Mouse (Mus musculus) intestine, embryonic 15.5 days (tissue): ENCODE data around the gene Gm10961. TPM values are rescaled to one million over a fixed set of nuclear protein-coding genes. Genes with fewer than 3 reads are reported as not detected.
A peak's percentile ranks its signal among the peaks of the same experiment; 100 is the strongest.

Source experiments
- ATAC-seq: fragments of 200-750 bp; cut with Nextera tagmentation; 2 replicates; pipeline ENCODE4 v1.8.0; 2017; ENCODE audit warnings: moderate TSS enrichment, moderate library complexity
- H3K27ac ChIP-seq: fragments of 300-500 bp; sonication (generic); 2 replicates; pipeline ENCODE4 v1.5.1; 2015; ENCODE audit warnings: mild to moderate bottlenecking, inconsistent platforms
- H3K27me3 ChIP-seq: fragments of 300-500 bp; sonication (generic); replicated peaks from 2 replicates; pipeline ENCODE4 v1.6.1; 2015; ENCODE audit warnings: inconsistent platforms
- H3K36me3 ChIP-seq: fragments of 300-500 bp; sonication (generic); 2 replicates; pipeline ENCODE4 v1.6.1; 2015; ENCODE audit warnings: inconsistent platforms
- H3K4me1 ChIP-seq: fragments of 300-500 bp; sonication (generic); replicated peaks from 2 replicates; pipeline ENCODE4 v1.6.1; 2015; ENCODE audit warnings: inconsistent platforms
- H3K4me2 ChIP-seq: fragments of 300-500 bp; sonication (generic); replicated peaks from 2 replicates; pipeline ENCODE4 v1.6.1; 2015; ENCODE audit warnings: mild to moderate bottlenecking, inconsistent platforms
- H3K4me3 ChIP-seq: fragments of 300-500 bp; sonication (generic); replicated peaks from 2 replicates; pipeline ENCODE4 v1.5.1; 2015; ENCODE audit warnings: inconsistent platforms
- H3K9ac ChIP-seq: fragments of 300-500 bp; sonication (generic); 2 replicates; pipeline ENCODE4 v1.6.1; 2015; ENCODE audit warnings: inconsistent platforms
- H3K9me3 ChIP-seq: fragments of 300-500 bp; sonication (generic); 2 replicates; pipeline ENCODE4 v1.6.1; 2016; ENCODE audit warnings: inconsistent platforms
- WGBS: fragments of 180-500 bp; shearing (Covaris S2); methylation state at CpG from one replicate; pipeline ENCODE4 v1.1.7; 2015; 5-methylcytosine and 5-hydroxymethylcytosine counted together
- polyA plus RNA-seq: library from polyadenylated mRNA; unstranded; fragments of >200 nt; fragmentation: Nextera tagmentation; extraction: Ambion mirVana; gene quantifications from 2 replicates; pipeline ENCODE4 v1.2.1, GENCODE M21; 2015

Gene Gm10961
- polyA plus RNA-seq, 1 experiment from 2014 or later = not detected

- Histone ChIP-seq H3K27ac (no peak overlapping the region), H3K9me3 (no peaks in the 10 kb centered on the region), H3K27me3 (peaks cover 84% of the 10 kb centered on the region), H3K36me3 (no peaks in the 10 kb centered on the region), H3K4me1 (peaks cover 20% of the 10 kb centered on the region), H3K4me3 (peak overlapping the region; percentile 4; the same call in 1 of the 2 replicates), H3K4me2 (no peak overlapping the region; the same call in 1 of the 2 replicates), H3K9ac (no peak overlapping the region)
- ATAC-seq = no peak
- WGBS = 2% methylated on average over 26 of the region's 26 CpGs
Measured at GRCm38 (mm10) chr3:107596559-107596958, 34.6 kb upstream of the Gm10961 start.

- H3K4me2 ChIP-seq = no peak overlapping the region
- H3K9ac ChIP-seq = no peak overlapping the region
- H3K36me3 ChIP-seq = no peaks in the 10 kb centered on the region
- no peak for ATAC-seq
- H3K9me3 ChIP-seq = no peaks in the 10 kb centered on the region
- peaks cover 20% of the 10 kb centered on the region for H3K4me1 ChIP-seq
- H3K4me3 ChIP-seq = no peak overlapping the region
- no peak overlapping the region for H3K27ac ChIP-seq
- WGBS = 3% methylated on average over 21 of the region's 24 CpGs
- peaks cover 83% of the 10 kb centered on the region for H3K27me3 ChIP-seq
Measured at GRCm38 (mm10) chr3:107597134-107597533, 34.0 kb upstream of the Gm10961 start.

GRCm38 (mm10) chr3:107597586-107598389, 33.3 kb upstream of the Gm10961 start:
- H3K4me1 ChIP-seq = peaks cover 20% of the 10 kb centered on the region
- H3K4me3 ChIP-seq = no peak overlapping the region
- H3K9ac ChIP-seq = no peak overlapping the region
- H3K4me2 ChIP-seq = no peak overlapping the region
- no peak overlapping the region for H3K27ac ChIP-seq
- H3K36me3 ChIP-seq = no peaks in the 10 kb centered on the region
- no peaks in the 10 kb centered on the region for H3K9me3 ChIP-seq
- 9% methylated on average over 22 of the region's 22 CpGs for WGBS
- peaks cover 82% of the 10 kb centered on the region for H3K27me3 ChIP-seq
- ATAC-seq = no peak

GRCm38 (mm10) chr3:107600127-107600526, 31.0 kb upstream of the Gm10961 start:
- H3K27me3 ChIP-seq = peaks cover 59% of the 10 kb centered on the region
- H3K4me1 ChIP-seq = peaks cover 14% of the 10 kb centered on the region
- H3K9ac ChIP-seq = no peak overlapping the region
- ATAC-seq = no peak
- 50% methylated on average over 6 of the region's 6 CpGs for WGBS
- no peaks in the 10 kb centered on the region for H3K9me3 ChIP-seq
- H3K4me3 ChIP-seq = no peak overlapping the region
- no peaks in the 10 kb centered on the region for H3K36me3 ChIP-seq
- H3K27ac ChIP-seq = no peak overlapping the region
- no peak overlapping the region for H3K4me2 ChIP-seq

- H3K9me3 ChIP-seq = no peaks in the 10 kb centered on the region
- no peak for ATAC-seq
- WGBS = 8% methylated on average over 4 of the region's 4 CpGs
Measured at GRCm38 (mm10) chr3:107605304-107605703, 25.8 kb upstream of the Gm10961 start.

GRCm38 (mm10) chr3:107607221-107607620, 23.9 kb upstream of the Gm10961 start:
- no peaks in the 10 kb centered on the region for H3K4me1 ChIP-seq
- 88% methylated on average over 8 of the region's 8 CpGs for WGBS
- no peak overlapping the region for H3K27ac ChIP-seq
- no peak for ATAC-seq
- no peak overlapping the region for H3K4me2 ChIP-seq
- H3K9ac ChIP-seq = no peak overlapping the region
- H3K9me3 ChIP-seq = no peaks in the 10 kb centered on the region
- H3K36me3 ChIP-seq = no peaks in the 10 kb centered on the region; the same call in 1 of the 2 replicates
- 0 out of 2 replicates have a peak, but pooled peaks cover 5% of the 10 kb centered on the region for H3K27me3 ChIP-seq
- no peak overlapping the region for H3K4me3 ChIP-seq

More at GRCm38 (mm10) chr3:107605304-107605703, 25.8 kb upstream of the Gm10961 start:
- Histone ChIP-seq H3K27ac (no peak overlapping the region), H3K27me3 (peaks cover 11% of the 10 kb centered on the region), H3K36me3 (no peaks in the 10 kb centered on the region), H3K4me2 (no peak overlapping the region), H3K9ac (no peak overlapping the region), H3K4me3 (no peak overlapping the region), H3K4me1 (no peaks in the 10 kb centered on the region)

GRCm38 (mm10) chr3:107608808-107609207, 22.3 kb upstream of the Gm10961 start:
- WGBS = 45% methylated on average over 4 of the region's 4 CpGs
- Histone ChIP-seq H3K9me3 (no peaks in the 10 kb centered on the region), H3K4me3 (no peak overlapping the region), H3K27ac (no peak overlapping the region), H3K27me3 (no peaks in the 10 kb centered on the region), H3K36me3 (peaks cover 13% of the 10 kb centered on the region; the same call in 1 of the 2 replicates), H3K9ac (no peak overlapping the region), H3K4me2 (no peak overlapping the region), H3K4me1 (no peaks in the 10 kb centered on the region)
- ATAC-seq = peak; percentile 68

- Histone ChIP-seq H3K4me2 (no peak overlapping the region), H3K9ac (no peak overlapping the region), H3K27me3 (no peaks in the 10 kb centered on the region), H3K9me3 (no peaks in the 10 kb centered on the region), H3K27ac (no peak overlapping the region), H3K36me3 (peaks cover 17% of the 10 kb centered on the region; the same call in 1 of the 2 replicates), H3K4me1 (no peaks in the 10 kb centered on the region), H3K4me3 (no peak overlapping the region)
- 64% methylated on average over 3 of the region's 3 CpGs for WGBS
- ATAC-seq = no peak
Measured at GRCm38 (mm10) chr3:107609376-107609775, 21.7 kb upstream of the Gm10961 start.

GRCm38 (mm10) chr3:107611394-107611793, 19.7 kb upstream of the Gm10961 start:
- no peak overlapping the region for H3K27ac ChIP-seq
- no peaks in the 10 kb centered on the region for H3K9me3 ChIP-seq
- H3K4me3 ChIP-seq = no peak overlapping the region
- no peak overlapping the region for H3K4me2 ChIP-seq
- no peaks in the 10 kb centered on the region for H3K27me3 ChIP-seq
- ATAC-seq = no peak
- H3K4me1 ChIP-seq = no peaks in the 10 kb centered on the region
- peaks cover 36% of the 10 kb centered on the region for H3K36me3 ChIP-seq
- WGBS = 70% methylated on average over 4 of the region's 4 CpGs
- H3K9ac ChIP-seq = no peak overlapping the region

GRCm38 (mm10) chr3:107612902-107613525, 18.1 kb upstream of the Gm10961 start:
- H3K9ac ChIP-seq = no peak overlapping the region
- H3K4me2 ChIP-seq = no peak overlapping the region
- H3K27ac ChIP-seq = no peak overlapping the region
- H3K27me3 ChIP-seq = no peaks in the 10 kb centered on the region
- H3K36me3 ChIP-seq = peaks cover 48% of the 10 kb centered on the region
- H3K9me3 ChIP-seq = no peaks in the 10 kb centered on the region
- WGBS = 89% methylated on average over 11 of the region's 11 CpGs
- ATAC-seq = peak; percentile 58; the same call in 1 of the 2 replicates
- no peak overlapping the region for H3K4me3 ChIP-seq
- no peaks in the 10 kb centered on the region for H3K4me1 ChIP-seq

GRCm38 (mm10) chr3:107617800-107618199, 13.3 kb upstream of the Gm10961 start:
- ATAC-seq = no peak
- no peaks in the 10 kb centered on the region for H3K4me1 ChIP-seq
- WGBS = 90% methylated on average over 3 of the region's 3 CpGs
- H3K9me3 ChIP-seq = no peaks in the 10 kb centered on the region
- peaks cover 79% of the 10 kb centered on the region for H3K36me3 ChIP-seq
- no peak overlapping the region for H3K4me3 ChIP-seq
- H3K27me3 ChIP-seq = no peaks in the 10 kb centered on the region
- H3K9ac ChIP-seq = no peak overlapping the region
- H3K4me2 ChIP-seq = no peak overlapping the region
- no peak overlapping the region for H3K27ac ChIP-seq

GRCm38 (mm10) chr3:107619911-107620310, 11.2 kb upstream of the Gm10961 start:
- H3K36me3 ChIP-seq = peaks cover 74% of the 10 kb centered on the region
- no peaks in the 10 kb centered on the region for H3K27me3 ChIP-seq
- no peak for ATAC-seq
- H3K9ac ChIP-seq = no peak overlapping the region
- H3K9me3 ChIP-seq = no peaks in the 10 kb centered on the region
- no peaks in the 10 kb centered on the region for H3K4me1 ChIP-seq
- no peak overlapping the region for H3K27ac ChIP-seq
- WGBS = 90% methylated on average over 6 of the region's 6 CpGs
- H3K4me3 ChIP-seq = no peak overlapping the region
- no peak overlapping the region for H3K4me2 ChIP-seq
